Mouse (Mus musculus): Measurements from ENCODE around the gene Islr.

DNA sequence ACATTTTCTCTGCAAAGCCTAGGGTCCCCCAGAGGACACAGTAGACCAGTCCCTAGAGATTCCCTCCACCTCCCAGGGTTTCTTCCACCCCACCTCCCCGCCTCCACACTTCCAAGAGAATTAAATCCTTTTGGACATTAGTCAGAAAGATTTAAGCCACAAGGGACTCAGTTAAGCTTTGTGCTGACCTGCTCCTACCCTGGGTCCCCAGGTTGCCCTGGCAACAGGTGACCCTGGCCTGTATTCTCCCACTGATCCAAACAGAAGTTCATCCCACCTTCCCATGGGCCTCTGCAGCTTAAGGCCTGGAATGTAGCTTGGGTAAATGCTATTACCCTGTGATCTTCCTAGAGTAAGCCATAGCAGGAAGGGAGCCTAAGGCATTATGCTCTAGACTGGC lies 59.4 kb downstream of the Islr start:
- TF ChIP-seq GATA1 (IDR thresholded peaks at IDR 0.05; ENCODE audit: borderline replicate concordance, low read length): no peak
- TF ChIP-seq CTCF (IDR thresholded peaks at IDR 0.05; ENCODE audit: low read depth, low read length): no peak
- TF ChIP-seq POLR2AphosphoS5 (IDR thresholded peaks at IDR 0.05; ENCODE audit: insufficient replicate concordance, low read depth, low read length): no peak
- TF ChIP-seq GATA2 (IDR thresholded peaks at IDR 0.05; ENCODE audit: borderline replicate concordance, low read depth, low read length): no peak
